Mouse (Mus musculus): ENCODE measurements at regions not wholly inside any gene's neighbourhood (a gene's known extent, or its start where the extent isn't known, plus 50 kb on each side); places are given as distances from the start of the nearest gene placed in this dataset.

- no peak for TF ChIP-seq CTCF (IDR thresholded peaks at IDR 0.05 in 2 of 3, conservative IDR thresholded peaks at IDR 0.05 in 1 of 3; ENCODE audit: control insufficient read depth in 1 of 3, insufficient read depth in 1 of 3, low read depth in 2 of 3, low read length in 3 of 3, poor library complexity in 1 of 3, severe bottlenecking in 1 of 3)
- no peak for TF ChIP-seq MAX (IDR thresholded peaks at IDR 0.05; ENCODE audit: low read length)
- no peak for TF ChIP-seq ZNF384 (IDR thresholded peaks at IDR 0.05; ENCODE audit: low read depth, low read length)
- TF ChIP-seq POLR2A (IDR thresholded peaks at IDR 0.05; ENCODE audit: control insufficient read depth in 1 of 2, insufficient read depth in 1 of 2, low read depth in 1 of 2, low read length in 2 of 2, poor library complexity in 1 of 2) = no peak
- TF ChIP-seq GATA1 (IDR thresholded peaks at IDR 0.05; ENCODE audit: low read depth, low read length) = no peak
Observed at GRCm38 (mm10) chr17:45850976-45851375, 117.3 kb upstream of the 1600014C23Rik start.
